Mouse (Mus musculus): ENCODE data around the gene Dagla. TPM values are rescaled to one million over a fixed set of nuclear protein-coding genes. Genes with fewer than 3 reads are reported as not detected.

Dagla gene
- total RNA-seq, 2 experiments from 2014 or later = 82.5 to 83.4 TPM

DNA sequence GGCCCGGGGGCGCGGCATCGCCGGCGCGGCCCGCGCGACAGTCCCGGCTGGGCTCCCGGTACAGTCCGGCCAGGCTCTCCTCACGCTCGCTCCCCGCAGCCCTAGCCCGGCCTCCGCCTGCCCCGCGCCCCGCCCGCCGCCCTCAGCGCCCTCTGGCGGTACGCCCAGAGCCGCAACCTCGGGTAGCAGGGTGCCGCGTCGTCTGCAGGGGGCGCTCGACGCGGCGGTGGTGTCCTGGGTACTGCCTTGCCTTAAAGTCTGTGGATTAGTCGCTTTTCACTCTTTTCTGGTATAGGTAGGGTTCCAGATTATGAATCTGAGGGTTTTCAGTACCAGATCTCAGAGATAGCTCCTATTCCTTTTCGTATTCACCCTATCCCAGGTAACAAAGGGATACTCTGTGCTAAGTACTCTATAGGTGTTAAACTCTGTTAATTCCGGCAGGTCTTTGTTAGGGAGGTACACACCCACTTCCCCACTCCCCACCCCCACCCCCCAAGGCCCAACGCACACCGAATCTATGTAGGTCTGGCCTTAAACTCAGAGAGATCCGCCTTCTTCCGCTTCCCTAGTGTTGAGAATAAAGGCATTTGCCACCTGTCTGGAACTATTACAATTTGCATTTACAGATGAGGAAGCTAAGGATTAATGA lies 63.9 kb downstream of the Dagla start, which contains the start of gene Myrf:
Gene Myrf, minus strand, starts transcription at position 95 of the 652 bp plus-strand sequence.
- peak; percentile 70 to 80 for DNase-seq (ENCODE audit: low spot score in 2 of 2)

DNA sequence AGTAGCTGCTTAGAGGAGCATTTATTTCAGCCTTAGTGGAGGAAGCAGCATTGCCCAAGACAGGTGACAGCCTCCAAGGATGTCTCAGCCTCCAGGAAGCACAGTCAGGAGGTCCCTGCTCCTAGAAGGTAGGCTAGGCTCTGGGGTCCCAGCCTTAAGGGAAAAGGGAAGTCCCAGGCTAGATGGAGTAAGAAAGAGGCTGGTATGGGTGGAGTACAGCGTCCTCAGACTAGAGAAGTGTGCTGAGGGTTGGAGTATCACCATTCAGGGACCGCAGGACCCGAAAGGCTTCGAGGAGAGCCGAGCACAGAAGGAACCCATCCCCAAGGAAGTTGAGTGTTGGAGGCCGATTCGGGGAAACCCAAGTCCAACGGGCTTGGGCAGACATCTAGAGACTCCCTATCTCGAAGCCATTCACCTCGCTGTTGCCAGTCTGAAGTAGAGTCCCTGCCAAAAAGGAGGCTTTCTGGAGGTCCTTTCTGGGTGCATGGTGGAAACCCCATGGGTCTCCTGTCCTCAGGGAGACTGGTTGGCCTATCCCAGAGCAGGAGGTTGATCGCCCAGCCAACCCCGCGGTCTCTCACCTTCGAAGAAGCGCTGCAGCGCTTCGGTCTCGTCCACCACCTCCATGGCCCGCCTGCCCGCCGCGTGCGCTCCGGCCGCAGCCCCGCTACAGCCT lies 64.6 kb downstream of the Dagla start:
- no peak for DNase-seq (ENCODE audit: low spot score in 2 of 2)

DNA sequence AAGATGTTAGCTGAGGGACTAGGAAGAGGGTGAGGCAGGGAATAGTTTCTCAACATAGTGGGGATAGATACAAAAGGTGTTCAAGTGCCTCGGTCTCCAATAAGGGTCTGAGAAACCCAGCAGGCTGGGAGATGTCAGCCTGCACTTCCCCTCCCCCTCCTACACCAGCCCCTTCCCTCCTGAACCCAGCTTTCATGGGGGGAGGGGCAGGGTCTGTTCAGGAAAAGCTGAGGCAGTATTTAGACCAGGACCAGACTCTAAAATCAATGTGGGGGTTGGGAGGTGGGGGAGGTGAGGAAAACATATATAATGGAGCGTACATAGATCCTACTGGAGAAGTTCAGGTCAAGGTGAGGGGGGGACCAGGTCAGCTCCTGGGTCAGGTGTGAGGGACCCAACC lies 65.3 kb downstream of the Dagla start:
- no peak for DNase-seq (ENCODE audit: low spot score in 2 of 2)

DNA sequence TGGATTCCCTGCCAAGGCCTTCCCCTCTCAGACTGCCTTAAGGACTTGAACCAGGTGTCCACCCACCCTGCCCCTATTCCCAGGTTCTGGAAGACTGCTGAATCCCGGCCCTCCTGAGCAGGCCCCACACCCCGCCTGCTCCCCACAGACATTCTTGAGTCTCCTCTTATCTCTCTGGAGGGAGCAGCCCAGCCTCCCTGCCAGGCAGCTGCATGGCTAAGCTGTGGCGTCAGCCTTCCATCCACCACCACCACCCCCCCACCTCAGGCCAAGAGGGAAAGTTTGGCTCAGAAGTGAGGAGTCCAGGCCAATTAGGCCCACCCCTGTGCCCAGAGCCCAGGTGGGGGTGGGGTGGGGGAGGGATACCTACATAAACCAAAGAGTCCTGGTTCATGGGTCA lies 66.2 kb downstream of the Dagla start:
- no peak for DNase-seq (ENCODE audit: low spot score in 2 of 2)

DNA sequence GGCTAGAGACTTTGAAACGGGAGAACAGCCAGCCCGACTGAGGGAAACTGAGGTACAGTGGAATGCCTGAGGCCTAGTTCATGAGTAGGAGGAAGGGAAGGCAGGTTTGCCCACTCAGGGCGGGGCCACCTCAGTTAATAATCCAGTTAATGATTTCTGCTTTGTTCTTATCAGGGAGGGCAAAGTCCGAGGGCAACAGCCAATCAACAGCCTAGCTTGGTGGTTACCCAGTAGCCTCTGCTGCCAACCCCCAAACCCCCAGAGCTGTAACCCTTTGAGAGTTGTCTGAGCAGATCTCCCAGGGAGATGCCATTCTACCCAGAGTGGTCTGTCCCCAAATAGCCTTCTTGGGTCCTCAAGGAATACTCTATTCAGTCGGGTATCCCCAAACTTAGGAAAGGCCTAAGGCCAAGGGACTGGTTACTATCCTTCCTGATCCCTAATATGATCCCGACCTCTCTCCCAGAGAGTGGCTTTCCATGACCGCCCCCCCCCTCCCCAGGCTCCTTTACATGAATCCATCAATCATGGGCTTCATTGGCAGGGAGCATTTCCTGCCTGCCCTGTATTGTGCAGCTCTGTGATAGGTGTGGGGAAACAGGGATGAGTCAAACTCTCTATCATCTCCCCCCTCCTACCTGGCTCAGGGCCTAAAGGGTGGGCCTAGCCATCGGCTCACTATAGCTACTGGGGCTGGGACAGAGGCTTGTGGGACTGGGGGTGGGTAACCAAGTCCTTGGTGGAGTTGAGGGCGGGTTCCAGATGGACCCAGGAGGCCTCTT lies 68.7 kb downstream of the Dagla start:
- no peak for DNase-seq (ENCODE audit: low spot score in 2 of 2)

DNA sequence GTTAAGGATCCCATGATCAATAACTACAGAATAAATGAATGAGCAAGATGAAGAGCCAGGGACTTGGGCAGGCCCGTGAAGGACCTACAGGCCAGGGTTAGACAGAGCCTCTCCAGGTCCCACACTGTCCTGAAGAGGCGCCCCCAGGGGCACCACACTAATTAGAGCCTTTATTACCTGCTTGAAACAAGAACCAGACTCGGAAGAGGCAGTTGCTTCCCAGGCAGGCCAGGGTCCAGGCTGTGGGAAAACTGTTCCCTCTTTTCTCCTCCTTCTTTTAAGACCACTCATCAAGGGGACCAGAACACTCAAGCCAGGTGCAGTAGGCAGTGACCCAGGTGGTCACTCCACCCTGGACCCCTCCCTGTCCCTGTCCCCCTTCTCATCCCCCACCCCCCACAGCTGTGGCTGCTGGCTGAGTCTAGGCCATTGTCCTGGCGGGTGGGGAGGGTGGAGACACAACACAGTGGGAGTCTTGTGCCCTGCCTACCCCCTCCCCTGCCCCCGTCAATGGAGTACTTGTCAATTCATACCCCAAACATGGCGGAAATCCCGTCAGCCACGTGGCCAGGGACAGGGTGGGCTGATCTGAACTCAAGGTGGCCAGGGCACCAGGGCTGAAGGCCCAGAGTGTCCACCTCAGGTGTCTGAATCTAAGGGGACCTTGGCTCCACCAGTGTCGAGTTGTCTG lies 72.2 kb downstream of the Dagla start:
- peak in 1 of 2 experiments; percentile 28 for DNase-seq (ENCODE audit: low spot score in 2 of 2)

DNA sequence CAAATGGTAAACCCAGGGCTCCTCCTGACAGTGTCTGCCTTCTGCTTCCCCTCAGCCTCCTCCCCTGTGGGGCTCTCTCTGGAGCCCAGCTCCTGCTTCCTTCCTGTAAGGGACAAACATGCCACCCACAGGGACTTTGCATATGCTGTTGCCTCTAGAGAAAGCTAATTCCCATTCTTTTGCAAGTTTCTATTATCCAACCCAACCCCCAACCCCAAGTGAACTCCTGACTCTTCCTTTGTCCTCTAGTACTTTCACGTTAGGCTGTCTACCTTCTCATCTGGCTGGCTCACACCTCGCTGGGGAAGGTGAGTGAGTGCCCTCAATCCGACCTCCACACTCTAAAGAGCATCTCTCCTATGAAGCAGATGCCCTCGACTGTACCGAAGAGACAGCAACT lies 72.8 kb downstream of the Dagla start:
- no peak for DNase-seq (ENCODE audit: low spot score in 2 of 2)

DNA sequence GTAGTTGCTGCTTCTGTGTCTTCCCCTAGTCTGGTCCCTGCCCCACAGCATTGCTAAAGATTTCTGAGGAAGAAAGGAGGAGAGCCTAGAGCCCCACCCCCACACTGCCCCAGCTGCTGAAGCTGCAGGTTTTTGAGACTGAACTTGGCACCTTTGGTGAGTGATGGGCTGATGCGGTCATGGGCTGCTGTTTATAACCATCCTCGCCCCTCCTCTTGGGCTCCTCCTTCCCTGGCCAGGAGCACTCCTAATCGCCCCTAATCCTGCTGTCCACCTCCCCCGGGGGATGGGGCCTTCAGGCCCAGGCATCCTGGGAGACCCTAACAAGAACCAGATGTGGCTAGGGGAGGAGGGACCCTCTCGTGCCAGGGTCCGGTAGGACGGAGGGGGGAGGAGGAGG lies 73.7 kb downstream of the Dagla start:
- DNase-seq (ENCODE audit: low spot score in 2 of 2) = no peak

DNA sequence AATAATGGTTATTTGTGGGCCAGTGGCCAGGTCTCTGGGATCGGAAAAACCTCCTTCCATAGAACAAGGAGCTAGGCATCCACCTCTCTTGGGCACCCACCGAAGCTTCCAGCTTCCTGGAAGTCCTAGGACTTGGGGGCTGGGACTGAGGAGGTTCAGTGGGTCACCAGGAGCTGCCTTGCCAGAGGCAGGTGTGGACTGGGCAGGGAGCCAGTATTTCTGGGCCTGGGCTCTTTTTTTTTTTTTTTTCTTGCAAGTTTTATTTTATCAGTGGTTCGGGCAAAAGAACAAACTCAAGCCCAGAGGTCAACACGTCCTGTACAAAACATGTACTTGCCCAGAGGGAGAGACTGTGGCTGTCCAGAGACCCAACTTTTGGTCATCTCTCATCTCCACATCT lies 78.9 kb downstream of the Dagla start:
- DNase-seq (ENCODE audit: low spot score in 2 of 2) = no peak

DNA sequence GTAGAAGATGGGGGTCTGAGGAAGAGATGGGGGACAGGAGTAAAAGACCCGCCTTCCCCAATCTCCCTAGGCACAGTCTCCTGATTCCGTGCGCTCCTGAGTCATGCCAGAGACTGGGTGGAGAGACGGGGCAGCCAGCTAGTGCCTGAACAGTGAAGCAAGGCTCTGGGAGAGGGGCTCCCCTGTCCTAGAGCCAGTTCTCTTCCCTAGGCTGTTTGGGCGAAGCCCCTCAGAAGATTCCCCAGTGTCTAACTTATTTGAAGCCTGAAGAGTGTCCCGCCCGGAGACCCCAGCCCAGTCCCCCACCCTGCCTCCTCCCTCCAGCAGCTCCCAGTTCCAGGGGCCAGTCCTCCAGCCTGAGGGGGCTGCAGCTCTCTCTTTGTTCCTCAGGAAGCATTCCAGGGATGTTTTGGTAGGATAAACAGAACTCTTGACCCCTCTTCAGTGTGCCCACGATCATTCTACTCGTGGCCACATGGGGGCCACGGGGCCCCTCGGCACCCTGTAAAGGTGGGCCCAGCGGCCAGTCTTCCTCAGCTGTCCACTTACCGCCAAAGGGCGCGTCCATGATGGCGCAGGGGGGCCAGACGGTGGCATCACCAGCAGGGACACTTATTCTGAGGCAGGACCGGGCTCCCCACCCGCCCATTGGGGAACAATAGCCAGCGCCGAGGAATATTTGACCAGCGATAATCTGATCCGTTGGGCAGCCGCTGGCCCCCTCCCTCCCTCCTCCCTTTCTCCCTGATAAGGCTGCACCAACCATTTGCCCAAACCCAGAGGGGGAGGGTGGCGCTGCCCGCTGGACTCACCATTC lies 79.8 kb downstream of the Dagla start:
- DNase-seq (ENCODE audit: low spot score in 2 of 2) = no peak

DNA sequence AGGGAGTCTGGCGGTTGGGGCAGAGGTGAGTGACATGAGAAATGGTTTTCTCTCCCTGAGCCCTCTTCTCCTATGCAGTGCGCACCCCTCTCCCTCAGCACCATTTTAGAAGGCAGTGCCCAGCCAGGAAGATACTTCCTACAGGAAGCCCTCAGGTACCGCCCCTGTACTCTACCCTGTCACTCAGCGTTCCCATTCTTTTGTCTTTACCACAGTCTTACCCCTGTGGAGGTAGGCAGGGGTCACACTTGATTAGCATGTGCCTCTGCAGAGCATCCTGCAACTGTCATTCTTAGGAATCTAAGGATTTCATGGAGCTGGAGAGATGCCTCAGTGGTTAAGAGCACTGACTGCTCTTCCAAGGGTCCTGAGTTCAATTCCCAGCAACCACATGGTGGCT lies 81.1 kb downstream of the Dagla start:
- DNase-seq (ENCODE audit: low spot score in 2 of 2) = no peak

DNA sequence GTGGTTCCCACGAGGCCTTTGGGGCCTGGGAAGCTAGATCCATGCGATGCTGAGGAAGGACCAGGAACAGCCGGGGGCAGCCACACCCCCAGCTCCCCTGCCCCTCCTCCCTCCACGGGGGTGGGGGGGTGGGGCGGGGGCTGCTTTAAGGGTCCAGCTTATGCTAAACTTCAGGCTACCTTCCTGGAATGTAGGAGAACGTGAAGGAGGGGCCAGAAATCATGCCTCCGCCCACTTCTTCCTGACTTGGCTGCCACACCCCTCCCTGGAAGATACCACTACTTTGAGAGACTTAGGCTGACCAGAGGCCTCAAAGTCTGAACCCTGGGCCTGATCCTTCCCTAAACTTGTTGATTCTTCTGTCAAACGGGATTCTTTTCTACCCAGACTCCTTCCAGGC lies 82.0 kb downstream of the Dagla start:
- no peak for DNase-seq (ENCODE audit: low spot score in 2 of 2)

DNA sequence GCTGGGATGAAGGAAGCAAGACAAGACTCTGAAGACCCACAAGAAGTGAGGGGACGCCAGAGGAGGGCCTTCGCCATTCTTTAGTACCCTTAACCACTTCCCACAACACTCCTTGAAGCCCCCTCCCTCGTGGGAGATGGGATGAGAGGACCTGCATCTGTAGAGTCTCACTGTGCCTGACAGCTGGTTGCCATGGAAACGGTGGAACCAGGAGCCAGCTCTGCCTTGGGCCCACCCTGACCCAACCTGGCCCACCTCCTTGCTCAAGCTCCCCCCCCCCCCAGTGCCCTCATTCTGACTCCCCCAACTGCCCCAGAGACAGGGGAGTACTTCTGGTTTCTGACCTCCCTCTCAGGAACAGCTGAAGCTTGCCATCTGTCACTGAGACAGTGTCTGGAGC lies 83.1 kb downstream of the Dagla start:
- DNase-seq (ENCODE audit: low spot score in 2 of 2) = no peak

DNA sequence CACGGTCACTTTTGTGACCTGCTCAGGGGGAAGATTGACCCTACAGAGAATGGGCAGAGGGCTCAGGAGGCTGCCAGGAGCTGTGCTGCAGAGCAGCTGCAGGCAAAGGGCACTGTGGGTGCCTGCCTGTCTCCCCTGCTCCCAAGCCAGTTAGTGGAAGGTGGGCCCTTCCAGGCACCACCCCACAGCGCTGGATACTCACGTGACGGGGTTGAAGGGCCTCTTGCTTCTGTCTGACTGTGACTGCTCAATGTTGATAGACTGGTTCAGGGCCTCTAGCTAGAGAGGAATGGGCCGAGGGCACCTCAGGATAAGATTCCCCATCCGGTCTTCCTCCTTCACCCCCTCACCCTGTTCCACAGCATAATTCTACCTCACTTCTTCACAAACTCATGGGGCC lies 85.1 kb downstream of the Dagla start:
- no peak for DNase-seq (ENCODE audit: low spot score in 2 of 2)

DNA sequence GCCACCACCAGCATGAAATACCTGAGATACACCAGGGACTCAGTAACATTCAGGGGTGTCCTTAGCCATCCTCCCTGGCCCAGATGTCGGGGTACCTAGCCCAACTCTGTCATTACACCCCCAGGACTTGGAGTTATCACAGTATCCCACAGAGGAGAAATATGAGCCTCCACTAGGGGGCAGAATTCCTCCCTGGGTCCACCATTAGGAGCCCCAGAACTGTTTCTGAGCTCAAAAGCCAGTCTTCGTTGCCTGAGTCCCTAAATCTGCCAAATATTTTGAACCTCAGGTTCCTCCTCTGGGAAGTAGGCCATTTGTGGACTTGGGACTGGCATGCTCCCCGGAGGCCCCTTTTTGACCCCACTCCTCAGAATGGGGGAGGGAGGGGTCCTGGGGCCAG lies 85.6 kb downstream of the Dagla start:
- DNase-seq (ENCODE audit: low spot score in 2 of 2) = peak; percentile 51 to 78

DNA sequence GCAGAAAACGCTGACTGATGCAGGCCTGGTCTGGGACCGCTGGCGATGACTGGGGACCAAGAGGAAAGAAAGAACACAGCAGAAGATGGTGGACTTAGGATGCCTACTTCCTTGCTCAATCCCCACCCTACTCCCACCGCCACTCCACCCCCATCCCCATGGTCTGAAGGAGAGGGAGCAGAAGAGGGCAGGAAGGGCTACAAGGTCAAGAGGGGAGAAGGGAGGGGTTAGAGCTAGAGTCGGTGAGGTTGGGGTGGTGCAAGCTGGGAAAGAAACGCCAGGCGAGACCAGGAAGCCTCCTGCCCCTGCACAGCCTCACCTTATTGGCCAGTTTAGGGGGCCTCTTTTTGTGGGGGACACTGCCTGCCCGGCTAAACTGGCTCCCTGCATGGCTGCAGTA lies 88.6 kb downstream of the Dagla start:
- DNase-seq (ENCODE audit: low spot score in 2 of 2) = no peak

DNA sequence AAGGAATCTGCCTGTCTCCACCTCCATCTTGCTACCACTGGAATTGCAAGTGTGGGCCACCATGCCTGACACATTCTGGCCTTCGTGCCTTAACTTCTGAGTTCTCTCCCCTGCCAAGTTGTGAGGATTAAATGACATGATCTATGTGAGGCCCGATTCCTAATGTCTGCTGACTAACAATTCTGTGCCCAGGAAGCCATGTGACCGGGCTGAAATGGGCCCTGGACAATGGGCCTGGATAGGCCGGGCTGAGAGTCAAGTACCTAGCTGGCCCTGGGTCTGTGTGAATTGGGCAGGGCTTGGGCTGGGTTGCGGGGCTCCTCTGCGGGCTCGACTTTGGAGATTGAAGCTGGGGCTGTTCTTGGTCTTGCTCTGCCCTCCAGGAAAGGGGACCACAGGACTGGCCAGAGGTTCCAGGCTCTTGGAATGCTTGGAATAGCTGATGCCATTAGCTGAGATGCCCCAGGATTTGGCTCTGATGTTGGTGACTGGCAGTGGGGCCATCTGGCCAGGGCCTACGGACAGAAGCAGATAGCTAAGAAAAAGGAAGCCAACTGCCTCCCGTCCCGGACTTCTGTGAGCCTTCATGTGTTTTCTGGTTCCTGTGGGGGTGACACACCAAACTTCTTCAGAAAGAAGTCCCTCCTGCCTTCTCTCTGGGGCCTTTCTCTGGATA lies 90.7 kb downstream of the Dagla start:
- DNase-seq (ENCODE audit: low spot score in 2 of 2) = no peak

DNA sequence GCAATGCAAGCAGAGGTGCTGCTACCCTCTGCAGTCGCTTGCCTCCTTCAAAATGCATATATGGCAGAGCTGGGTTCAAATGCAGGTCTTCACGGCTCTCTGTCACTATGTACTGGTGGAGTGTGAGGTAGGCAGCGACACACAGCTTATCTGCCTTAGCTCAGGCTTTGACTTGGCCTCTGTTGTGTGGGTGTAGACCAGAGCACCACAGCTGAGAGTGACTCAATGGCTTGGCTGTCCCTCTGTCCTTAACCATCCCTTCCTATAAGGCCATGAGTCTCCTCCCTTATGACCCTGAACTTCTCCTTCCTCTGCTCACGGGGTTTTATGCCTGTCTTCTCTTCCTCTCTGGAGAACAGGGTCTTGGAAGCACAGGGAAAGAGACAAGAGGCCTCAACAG lies 93.8 kb downstream of the Dagla start:
- no peak for DNase-seq (ENCODE audit: low spot score in 2 of 2)

DNA sequence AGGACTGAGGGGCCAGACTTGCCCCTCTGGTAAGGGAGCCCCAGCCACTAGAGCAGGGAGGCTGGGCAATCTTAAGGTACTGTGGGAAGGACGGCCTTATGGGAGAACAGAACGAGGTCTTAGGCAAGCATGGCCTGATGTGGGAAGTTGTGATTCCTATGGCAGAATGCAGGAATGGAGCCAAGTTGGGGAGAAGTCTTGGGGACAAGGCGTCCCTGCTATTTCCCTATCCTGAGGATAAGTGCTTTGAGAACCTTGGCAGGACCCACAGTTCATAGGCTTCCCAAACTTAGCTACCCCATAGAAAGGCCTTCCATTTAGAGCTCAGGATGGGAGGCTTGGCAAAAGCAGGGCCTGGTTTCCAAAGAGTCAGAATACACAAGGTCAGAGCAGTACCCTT lies 95.8 kb downstream of the Dagla start:
- no peak for DNase-seq (ENCODE audit: low spot score in 2 of 2)

DNA sequence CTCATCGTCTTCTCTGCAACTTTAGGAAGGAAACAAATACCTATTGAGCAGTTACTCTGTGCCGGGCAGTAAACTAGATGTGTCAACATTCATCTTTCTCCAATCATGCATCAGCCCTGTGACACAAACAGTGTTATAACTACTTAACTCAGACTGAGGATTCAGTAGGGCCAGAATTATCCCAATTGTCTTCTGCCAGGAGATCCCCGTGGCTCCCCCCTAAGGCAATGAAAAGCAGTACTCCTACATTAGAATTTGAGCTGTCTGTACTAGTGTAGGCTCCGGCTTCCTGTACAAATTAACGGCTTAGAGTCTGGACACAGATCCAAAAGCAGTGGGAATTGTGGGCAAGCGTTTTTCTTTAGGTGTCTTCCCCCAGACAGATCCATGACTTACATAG lies 99.6 kb downstream of the Dagla start:
- DNase-seq (ENCODE audit: low spot score in 2 of 2) = no peak

Measured in left cerebral cortex, adult 18-20 months (tissue).